Mouse (Mus musculus): ENCODE measurements at regions not wholly inside any gene's neighbourhood (a gene's known extent, or its start where the extent isn't known, plus 50 kb on each side); places are given as distances from the start of the nearest gene placed in this dataset.

GRCm38 (mm10) chr19:15052642-15053239, 454.9 kb upstream of the Tle4 start:
- no peaks in the 10 kb centered on the region for H3K27me3 ChIP-seq (ENCODE audit: insufficient read depth, low read length)
- no peak overlapping the region for H3K4me3 ChIP-seq (replicated peaks; ENCODE audit: low read depth, low read length)
- no peak overlapping the region for H3K9ac ChIP-seq (ENCODE audit: low read depth, low read length)
- no peaks in the 10 kb centered on the region for H3K9me3 ChIP-seq (replicated peaks; ENCODE audit: low read length)
- no peak overlapping the region for H3K27ac ChIP-seq
- ATAC-seq (replicated peaks; ENCODE audit: low FRiP score, low read depth) (no peak), DNase-seq (ENCODE audit: low spot score) (no peak)
- WGBS, result 65% methylated on average over 10 of the region's 10 CpGs
- H3K36me3 ChIP-seq (ENCODE audit: insufficient read depth, low read length), result no peaks in the 10 kb centered on the region
- H3K4me1 ChIP-seq (replicated peaks; ENCODE audit: insufficient read depth, low read length), result no peaks in the 10 kb centered on the region
- no peak overlapping the region for H3K4me2 ChIP-seq (ENCODE audit: low read length)
- no peak for TF ChIP-seq CTCF (IDR thresholded peaks at IDR 0.05; ENCODE audit: low read depth)

GRCm38 (mm10) chr19:15047896-15048295, 450.0 kb upstream of the Tle4 start:
- DNase-seq (ENCODE audit: low spot score), result no peak
- H3K27ac ChIP-seq, result no peak overlapping the region
- no peaks in the 10 kb centered on the region for H3K27me3 ChIP-seq (ENCODE audit: insufficient read depth, low read length)
- WGBS, result 61% methylated on average over 2 of the region's 2 CpGs
- no peak for ATAC-seq (replicated peaks; ENCODE audit: low FRiP score, low read depth)
- TF ChIP-seq CTCF (IDR thresholded peaks at IDR 0.05; ENCODE audit: low read depth), result no peak
- H3K9ac ChIP-seq (ENCODE audit: low read depth, low read length), result no peak overlapping the region
- H3K36me3 ChIP-seq (ENCODE audit: insufficient read depth, low read length), result no peaks in the 10 kb centered on the region
- no peak overlapping the region for H3K4me3 ChIP-seq (replicated peaks; ENCODE audit: low read depth, low read length)
- H3K4me2 ChIP-seq (ENCODE audit: low read length), result no peak overlapping the region
- no peaks in the 10 kb centered on the region for H3K9me3 ChIP-seq (replicated peaks; ENCODE audit: low read length)
- no peaks in the 10 kb centered on the region for H3K4me1 ChIP-seq (replicated peaks; ENCODE audit: insufficient read depth, low read length)

GRCm38 (mm10) chr19:15047306-15047868, 449.5 kb upstream of the Tle4 start:
- H3K27me3 ChIP-seq (ENCODE audit: insufficient read depth, low read length), result no peaks in the 10 kb centered on the region
- H3K4me3 ChIP-seq (replicated peaks; ENCODE audit: low read depth, low read length), result no peak overlapping the region
- H3K9me3 ChIP-seq (replicated peaks; ENCODE audit: low read length), result no peaks in the 10 kb centered on the region
- WGBS, result 79% methylated on average over 4 of the region's 4 CpGs
- no peaks in the 10 kb centered on the region for H3K4me1 ChIP-seq (replicated peaks; ENCODE audit: insufficient read depth, low read length)
- H3K4me2 ChIP-seq (ENCODE audit: low read length), result no peak overlapping the region
- no peak for ATAC-seq (replicated peaks; ENCODE audit: low FRiP score, low read depth)
- no peaks in the 10 kb centered on the region for H3K36me3 ChIP-seq (ENCODE audit: insufficient read depth, low read length)
- H3K27ac ChIP-seq, result no peak overlapping the region
- H3K9ac ChIP-seq (ENCODE audit: low read depth, low read length), result no peak overlapping the region
- TF ChIP-seq CTCF (IDR thresholded peaks at IDR 0.05; ENCODE audit: low read depth), result no peak
- no peak for DNase-seq (ENCODE audit: low spot score)

GRCm38 (mm10) chr19:15035554-15035953, 437.7 kb upstream of the Tle4 start:
- Histone ChIP-seq H3K36me3 (ENCODE audit: insufficient read depth, low read length) (no peaks in the 10 kb centered on the region), H3K9me3 (replicated peaks; ENCODE audit: low read length) (no peaks in the 10 kb centered on the region), H3K27me3 (ENCODE audit: insufficient read depth, low read length) (no peaks in the 10 kb centered on the region), H3K27ac (no peak overlapping the region), H3K9ac (ENCODE audit: low read depth, low read length) (no peak overlapping the region), H3K4me3 (replicated peaks; ENCODE audit: low read depth, low read length) (no peak overlapping the region), H3K4me2 (ENCODE audit: low read length) (no peak overlapping the region), H3K4me1 (replicated peaks; ENCODE audit: insufficient read depth, low read length) (no peaks in the 10 kb centered on the region)
- DNase-seq (ENCODE audit: low spot score), result peak; percentile 78
- peak; percentile 93 for TF ChIP-seq CTCF (IDR thresholded peaks at IDR 0.05; ENCODE audit: low read depth)
- 12% methylated on average over 3 of the region's 3 CpGs for WGBS
- ATAC-seq (replicated peaks; ENCODE audit: low FRiP score, low read depth), result no peak

GRCm38 (mm10) chr19:15033921-15034320, 436.1 kb upstream of the Tle4 start:
- H3K27me3 ChIP-seq (ENCODE audit: insufficient read depth, low read length), result no peaks in the 10 kb centered on the region

GRCm38 (mm10) chr19:15033396-15033795, 435.5 kb upstream of the Tle4 start:
- no peaks in the 10 kb centered on the region for H3K4me1 ChIP-seq (replicated peaks; ENCODE audit: insufficient read depth, low read length)
- 76% methylated on average over 5 of the region's 5 CpGs for WGBS
- H3K9me3 ChIP-seq (replicated peaks; ENCODE audit: low read length), result no peaks in the 10 kb centered on the region
- H3K36me3 ChIP-seq (ENCODE audit: insufficient read depth, low read length), result no peaks in the 10 kb centered on the region
- H3K9ac ChIP-seq (ENCODE audit: low read depth, low read length), result no peak overlapping the region
- DNase-seq (ENCODE audit: low spot score) (no peak), ATAC-seq (replicated peaks; ENCODE audit: low FRiP score, low read depth) (no peak)
- H3K4me2 ChIP-seq (ENCODE audit: low read length), result no peak overlapping the region
- TF ChIP-seq CTCF (IDR thresholded peaks at IDR 0.05; ENCODE audit: low read depth), result no peak
- no peak overlapping the region for H3K27ac ChIP-seq
- H3K27me3 ChIP-seq (ENCODE audit: insufficient read depth, low read length), result no peaks in the 10 kb centered on the region
- no peak overlapping the region for H3K4me3 ChIP-seq (replicated peaks; ENCODE audit: low read depth, low read length)

More at GRCm38 (mm10) chr19:15033921-15034320, 436.1 kb upstream of the Tle4 start:
- H3K4me3 ChIP-seq (replicated peaks; ENCODE audit: low read depth, low read length), result no peak overlapping the region
- no peak overlapping the region for H3K9ac ChIP-seq (ENCODE audit: low read depth, low read length)
- H3K4me1 ChIP-seq (replicated peaks; ENCODE audit: insufficient read depth, low read length), result no peaks in the 10 kb centered on the region
- ATAC-seq (replicated peaks; ENCODE audit: low FRiP score, low read depth), result no peak
- no peaks in the 10 kb centered on the region for H3K36me3 ChIP-seq (ENCODE audit: insufficient read depth, low read length)
- WGBS, result 56% methylated on average over 8 of the region's 8 CpGs
- H3K9me3 ChIP-seq (replicated peaks; ENCODE audit: low read length), result no peaks in the 10 kb centered on the region
- H3K4me2 ChIP-seq (ENCODE audit: low read length), result no peak overlapping the region
- TF ChIP-seq CTCF (IDR thresholded peaks at IDR 0.05; ENCODE audit: low read depth), result no peak
- H3K27ac ChIP-seq, result no peak overlapping the region
- DNase-seq (ENCODE audit: low spot score), result no peak

Measured in kidney, postnatal 0 days (tissue).